8 mouse cellular contexts compared by ENCODE assay signal in the genomic region with DNA sequence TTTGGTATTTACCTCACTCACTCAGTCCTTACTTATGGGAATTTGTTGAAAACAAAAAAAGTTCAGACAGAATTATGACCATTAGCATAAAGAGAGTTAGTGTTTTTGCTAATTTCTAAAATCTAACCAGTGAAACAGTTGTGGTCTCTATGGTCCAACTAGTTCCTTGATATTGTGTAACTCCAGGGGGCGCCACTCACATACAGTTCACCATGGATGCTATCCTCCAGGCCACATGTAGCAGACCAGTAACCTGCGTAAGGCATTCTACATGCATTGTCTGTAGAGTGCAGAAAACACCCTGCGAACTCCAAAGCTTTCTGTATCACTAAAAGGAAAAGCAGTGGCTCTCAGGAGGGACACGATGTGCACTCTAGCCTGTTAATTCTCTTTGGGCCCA.
DNase-seq lines count a peak whose midpoint lies in the region; ATAC-seq and TF ChIP-seq lines count a peak whose summit lies in the region.

No protein-coding gene starts in this region.

- H3K4me3 ChIP-seq in heart, postnatal 0 days (ENCODE audit: low read depth, low read length): no peak overlapping the region
- H3K4me3 ChIP-seq in layer of hippocampus, adult 2 months: no peak overlapping the region

- peak; percentile 47; the same call in 1 of the 2 replicates for ATAC-seq in heart, postnatal 0 days (ENCODE audit: insufficient read depth, low read depth)
- ATAC-seq in common myeloid progenitor, adult 5-6 weeks (replicated peaks; ENCODE audit: low read depth, poor library complexity, severe bottlenecking): peak; percentile 77
- ATAC-seq in granulocyte monocyte progenitor cell, adult 5-6 weeks (replicated peaks; ENCODE audit: poor library complexity, severe bottlenecking): peak; percentile 47; the same call in 1 of the 2 replicates

- H3K9me3 ChIP-seq in heart, postnatal 0 days (replicated peaks; ENCODE audit: control insufficient read depth, low read length): no peaks in the 10 kb centered on the region

- H3K9ac ChIP-seq in heart, postnatal 0 days (replicated peaks; ENCODE audit: low read depth, low read length): no peak overlapping the region

- no peak for TF ChIP-seq EP300 in heart, postnatal 0 days (IDR thresholded peaks at IDR 0.05; ENCODE audit: low read depth)

- 40% methylated on average over 4 of the region's 4 CpGs for WGBS in heart, postnatal 0 days

- intact Hi-C loops in heart, postnatal 25 days (cut with DNase I): loop anchor here (2.0 to 5.0 kb wide), 2 partner anchors 69 to 252 kb away; no protein-coding TSS in a partner anchor

- H3K27ac ChIP-seq in heart, postnatal 0 days (ENCODE audit: low read depth): no peak overlapping the region
- no peak overlapping the region for H3K27ac ChIP-seq in layer of hippocampus, adult 2 months

- H3K27me3 ChIP-seq in heart, postnatal 0 days (ENCODE audit: control insufficient read depth, insufficient read depth, low read length): no peaks in the 10 kb centered on the region

- TF ChIP-seq CTCF in heart, postnatal 0 days (IDR thresholded peaks at IDR 0.05; ENCODE audit: low read depth): peak; percentile 73
- TF ChIP-seq CTCF in layer of hippocampus, adult 2 months (conservative IDR thresholded peaks at IDR 0.05): peak; percentile 78

- H3K4me1 ChIP-seq in heart, postnatal 0 days (ENCODE audit: control insufficient read depth, insufficient read depth): peaks cover 8% of the 10 kb centered on the region

- no peak overlapping the region for H3K4me2 ChIP-seq in heart, postnatal 0 days (ENCODE audit: low read depth, low read length)

- DNase-seq in heart, postnatal 0 days (ENCODE audit: low spot score): peak; percentile 48
- DNase-seq in heart, postnatal 25 days (ENCODE audit: low spot score): no peak
- DNase-seq in adipocyte (ENCODE audit: low spot score) (peak; percentile 5), MN1 (ENCODE audit: low spot score) (no peak)
- peak; percentile 19 to 32 for DNase-seq in layer of hippocampus, adult 2 months (ENCODE audit: low spot score in 2 of 2)
- peak; percentile 79 for DNase-seq in lung, postnatal 36 days

- no peaks in the 10 kb centered on the region for H3K36me3 ChIP-seq in heart, postnatal 0 days (replicated peaks; ENCODE audit: control insufficient read depth, insufficient read depth, low read length)

Comparison
In these comparisons a context has a peak if more than half of its experiments do, and no peak if none do; other contexts are left out.
1. DNase-seq: peak in heart, postnatal 0 days (single experiment), adipocyte (single experiment), layer of hippocampus, adult 2 months (2 of 2) and lung, postnatal 36 days (single experiment); none in heart, postnatal 25 days (single experiment) and MN1 (single experiment).
2. Peak in every context shown above with its lines, with median percentiles within 50 percentile points of each other: ATAC-seq.